In genomic region chr8:72749846-72750245, GRCm38 (mm10) we compare ENCODE assay signal across 18 mouse cellular contexts. TPM values are rescaled to one million over a fixed set of nuclear protein-coding genes. Genes with fewer than 3 reads are reported as not detected.
A peak's percentile ranks its signal among the peaks of the same experiment; 100 is the strongest.
DNase-seq lines count a peak whose midpoint lies in the region; ATAC-seq and TF ChIP-seq lines count a peak whose summit lies in the region.
"Had no signal": no experiment of that assay in that cellular context is flagged by ENCODE, and none has a peak within 500 bp of the region (broad histone marks: within the 10 kb centered on the region; RNA-seq: fewer than 3 reads in every experiment).

No protein-coding gene starts in this region.

- DNase-seq in kidney, adult 9 months: no peak
- peak; percentile 38 for DNase-seq in testis, postnatal 10 days (ENCODE audit: low spot score)
- DNase-seq in testis, postnatal 14 days (ENCODE audit: low spot score): no peak
- peak; percentile 39 for DNase-seq in R1 (ENCODE audit: low read depth, low spot score)
- DNase-seq in lung, postnatal 10 days: no peak
- DNase-seq: adrenal gland, postnatal 10 days; cerebellum, adult 11-12 months; cerebellum, adult 9-10 months; forebrain, postnatal 0 days; heart, postnatal 10 days had no signal

- TF ChIP-seq POLR2A in ES-Bruce4 (IDR thresholded peaks at IDR 0.05; ENCODE audit: insufficient read depth, low read length): no peak

- TF ChIP-seq CTCF in ES-Bruce4 (IDR thresholded peaks at IDR 0.05; ENCODE audit: low read depth, low read length): no peak

- no peak for TF ChIP-seq EP300 in ES-Bruce4 (IDR thresholded peaks at IDR 0.05; ENCODE audit: insufficient read depth, low read depth, low read length)

- H3K36me3 ChIP-seq in kidney, embryonic 14.5 days (ENCODE audit: control insufficient read depth, insufficient read depth, low read length): peaks cover 92% of the 10 kb centered on the region
- H3K36me3 ChIP-seq in ES-Bruce4 (ENCODE audit: control insufficient read depth, insufficient read depth, low read length, poor library complexity, severe bottlenecking): peaks cover 12% of the 10 kb centered on the region

- no peak overlapping the region for H3K27ac ChIP-seq in kidney, embryonic 14.5 days (ENCODE audit: low read depth, low read length)
- H3K27ac ChIP-seq in ES-Bruce4 (ENCODE audit: insufficient read depth, low read length): no peak overlapping the region
- H3K27ac ChIP-seq: embryonic facial prominence, embryonic 12.5 days; forebrain, embryonic 12.5 days; hindbrain, embryonic 12.5 days had no signal

- H3K9ac ChIP-seq in kidney, embryonic 14.5 days (ENCODE audit: low read depth, low read length): no peak overlapping the region
- H3K9ac ChIP-seq in ES-Bruce4 (ENCODE audit: low read depth, poor library complexity, severe bottlenecking): peak overlapping the region; percentile 8; the same call in 1 of the 2 replicates
- H3K9ac ChIP-seq: embryonic facial prominence, embryonic 12.5 days; forebrain, embryonic 12.5 days; forebrain, postnatal 0 days; hindbrain, embryonic 12.5 days had no signal

- 0 out of 2 replicates have a peak, but pooled peaks have one; percentile 25 for ATAC-seq in kidney, embryonic 14.5 days (ENCODE audit: low FRiP score, low TSS enrichment)
- no peak for ATAC-seq in megakaryocyte, adult 5-6 weeks (ENCODE audit: poor library complexity, severe bottlenecking)
- ATAC-seq: forebrain, postnatal 0 days; hindbrain, embryonic 16.5 days; Patski had no signal

- 94% methylated on average over 26 of the region's 26 CpGs for whole genome bisulfite sequencing in kidney, embryonic 14.5 days

- no peak overlapping the region for H3K4me3 ChIP-seq in kidney, embryonic 14.5 days (ENCODE audit: low read length)
- peak overlapping the region; percentile 46 for H3K4me3 ChIP-seq in ES-Bruce4 (ENCODE audit: low read depth, low read length)
- H3K4me3 ChIP-seq: embryonic facial prominence, embryonic 12.5 days; forebrain, embryonic 12.5 days; hindbrain, embryonic 12.5 days had no signal

- no peaks in the 10 kb centered on the region for H3K9me3 ChIP-seq in kidney, embryonic 14.5 days (ENCODE audit: control insufficient read depth, low read length)
- no peaks in the 10 kb centered on the region for H3K9me3 ChIP-seq in ES-Bruce4 (replicated peaks; ENCODE audit: control insufficient read depth, insufficient read depth, low read length, poor library complexity, severe bottlenecking)
- H3K9me3 ChIP-seq: embryonic facial prominence, embryonic 12.5 days; forebrain, embryonic 12.5 days; hindbrain, embryonic 12.5 days had no signal

- H3K4me1 ChIP-seq in kidney, embryonic 14.5 days (ENCODE audit: control insufficient read depth, insufficient read depth, low read length): no peaks in the 10 kb centered on the region
- H3K4me1 ChIP-seq in ES-Bruce4 (ENCODE audit: control insufficient read depth, insufficient read depth, low read length): no peaks in the 10 kb centered on the region
- H3K4me1 ChIP-seq: embryonic facial prominence, embryonic 12.5 days; forebrain, embryonic 12.5 days; hindbrain, embryonic 12.5 days had no signal

- H3K27me3 ChIP-seq in kidney, embryonic 14.5 days (ENCODE audit: control insufficient read depth, insufficient read depth, low read length): no peaks in the 10 kb centered on the region
- H3K27me3 ChIP-seq in ES-Bruce4 (ENCODE audit: control insufficient read depth, insufficient read depth, low read length, poor library complexity, severe bottlenecking): no peaks in the 10 kb centered on the region
- H3K27me3 ChIP-seq: embryonic facial prominence, embryonic 12.5 days; forebrain, embryonic 12.5 days; hindbrain, embryonic 12.5 days; Patski had no signal

- H3K4me2 ChIP-seq in kidney, embryonic 14.5 days (replicated peaks; ENCODE audit: low read depth, low read length): no peak overlapping the region
- H3K4me2 ChIP-seq: embryonic facial prominence, embryonic 12.5 days; forebrain, embryonic 12.5 days; hindbrain, embryonic 12.5 days had no signal

RNA-seq across cellular contexts. Expression of gene F2rl3, which starts 11.8 kb away (rescaled TPM):
- polyA plus RNA-seq in kidney, embryonic 14.5 days (2014; fragmentation: Nextera tagmentation; extraction: Ambion mirVana): 3.3 and 3.7 TPM in 2 replicates
- not detected in 2 replicates for polyA plus RNA-seq in ES-Bruce4 (2011; ENCODE audit: insufficient read depth, insufficient read length, low read depth, missing spikeins)
- 0.11 and 0.32 TPM in 2 replicates for total RNA-seq in megakaryocyte, adult 5-6 weeks (2015)
- 0.07 and 0.08 TPM in 2 replicates for total RNA-seq in megakaryocyte, adult 5-6 weeks (2017)

RNA-seq across cellular contexts. Expression of gene Sin3b, which starts 26.8 kb away (rescaled TPM):
- 165 and 182 TPM in 2 replicates for polyA plus RNA-seq in kidney, embryonic 14.5 days (2014; fragmentation: Nextera tagmentation; extraction: Ambion mirVana)
- polyA plus RNA-seq in ES-Bruce4 (2011; ENCODE audit: insufficient read depth, insufficient read length, low read depth, missing spikeins): 196 and 208 TPM in 2 replicates
- 93.7 and 101 TPM in 2 replicates for total RNA-seq in megakaryocyte, adult 5-6 weeks (2015)
- total RNA-seq in megakaryocyte, adult 5-6 weeks (2017): 84.6 and 102 TPM in 2 replicates

Comparison
In these comparisons a context has a peak if more than half of its experiments do, and no peak if none do; other contexts are left out.
1. DNase-seq: peak in testis, postnatal 10 days (single experiment) and R1 (single experiment); none in kidney, adult 9 months (single experiment), testis, postnatal 14 days (single experiment) and lung, postnatal 10 days (single experiment).